Mouse (Mus musculus) small intestine, adult 2 months (tissue): ENCODE measurements at regions not wholly inside any gene's neighbourhood (a gene's known extent, or its start where the extent isn't known, plus 50 kb on each side); places are given as distances from the start of the nearest gene placed in this dataset.

Experiments
- CTCF ChIP-seq: fragments of 200-500 bp; IDR thresholded peaks from 2 replicates; pipeline ENCODE4 v1.5.1; 2012; ENCODE audit warnings: low read depth, mild to moderate bottlenecking, control low read depth, inconsistent platforms, low read length, moderate library complexity, mixed read lengths; ENCODE audit not compliant: insufficient replicate concordance, insufficient read length; ENCODE audit errors: extremely low read depth
- POLR2A ChIP-seq: fragments of 200-500 bp; IDR thresholded peaks from 2 replicates; pipeline ENCODE4 v1.6.1; 2012; ENCODE audit warnings: low read depth, mild to moderate bottlenecking, control low read depth, inconsistent platforms, low read length, moderate library complexity

- no peak for TF ChIP-seq POLR2A
- no peak for TF ChIP-seq CTCF
Observed at GRCm38 (mm10) chr3:61161384-61161783, 158.8 kb downstream of the P2ry1 start.
